Mouse (Mus musculus) left cerebral cortex, adult 18-20 months (tissue): ENCODE results near the gene Traip. TPM values are rescaled to one million over a fixed set of nuclear protein-coding genes. Genes with fewer than 3 reads are reported as not detected.

ENCODE experiments used
- DNase-seq, 2 experiments: peaks; one replicate each; pipeline ENCODE4 v3.0.0; 2021 to 2022; ENCODE audit warnings: low spot score in 2 of 2, mixed read lengths in 1 of 2
- total RNA-seq, 2 experiments: library from RNA; stranded (reverse); gene quantifications; 2 replicates each; pipeline ENCODE4 v1.2.3; 2021

The Traip gene
- total RNA-seq, 2 experiments from 2014 or later, result 7.5 to 9.1 TPM

- no peak for DNase-seq
Measured at GRCm38 (mm10) chr9:107932221-107932620, 17.7 kb upstream of the Traip start.

GRCm38 (mm10) chr9:107934146-107934545 is 15.8 kb upstream of the Traip start:
- peak; percentile 42 to 48 for DNase-seq

- no peak for DNase-seq
Measured at GRCm38 (mm10) chr9:107935374-107935773, 14.6 kb upstream of the Traip start, which contains the start of gene Camkv. Camkv (plus strand) TSS chr9:107935674.

- peak; percentile 54 to 72 for DNase-seq
Measured at GRCm38 (mm10) chr9:107935790-107936214, 14.1 kb upstream of the Traip start.

GRCm38 (mm10) chr9:107936215-107936822 is 13.6 kb upstream of the Traip start:
- DNase-seq, result peak in 1 of 2 experiments; percentile 66

- no peak for DNase-seq
Measured at GRCm38 (mm10) chr9:107936831-107937230, 13.1 kb upstream of the Traip start.

- no peak for DNase-seq
Measured at GRCm38 (mm10) chr9:107947241-107948194, 2.4 kb upstream of the Traip start.

GRCm38 (mm10) chr9:107949184-107949921 is 583 bp upstream of the Traip start:
- DNase-seq, result no peak

GRCm38 (mm10) chr9:107950460-107951355 is 772 bp downstream of the Traip start:
- peak; percentile 92 for DNase-seq

- no peak for DNase-seq
Measured at GRCm38 (mm10) chr9:107955613-107956289, 5.8 kb downstream of the Traip start.

GRCm38 (mm10) chr9:107957141-107957540 is 7.2 kb downstream of the Traip start:
- DNase-seq, result no peak

- DNase-seq, result no peak
Measured at GRCm38 (mm10) chr9:107959896-107960295, 10.0 kb downstream of the Traip start.

- no peak for DNase-seq
Measured at GRCm38 (mm10) chr9:107960928-107961327, 11.0 kb downstream of the Traip start.

- DNase-seq, result peak; percentile 80 to 88
Measured at GRCm38 (mm10) chr9:107961351-107961762, 11.4 kb downstream of the Traip start.

- peak; percentile 62 to 71 for DNase-seq
Measured at GRCm38 (mm10) chr9:107961881-107962280, 11.9 kb downstream of the Traip start.

GRCm38 (mm10) chr9:107962916-107963315 is 13.0 kb downstream of the Traip start:
- DNase-seq, result no peak

GRCm38 (mm10) chr9:107963700-107964099 is 13.8 kb downstream of the Traip start:
- DNase-seq, result peak; percentile 79 to 86

- DNase-seq, result no peak
Measured at GRCm38 (mm10) chr9:107964681-107965080, 14.7 kb downstream of the Traip start.

GRCm38 (mm10) chr9:107966676-107967075 is 16.7 kb downstream of the Traip start:
- no peak for DNase-seq

GRCm38 (mm10) chr9:107967437-107967836 is 17.5 kb downstream of the Traip start:
- DNase-seq, result no peak
